Mouse (Mus musculus): ENCODE measurements around the gene Olfr651.
A peak's percentile ranks its signal among the peaks of the same experiment; 100 is the strongest.
"Not testable (repeated sequence)": the region's sequence is repeated elsewhere in the genome, so short reads cannot be mapped to it uniquely, and the experiment has no call there.

Olfr651 gene

DNA sequence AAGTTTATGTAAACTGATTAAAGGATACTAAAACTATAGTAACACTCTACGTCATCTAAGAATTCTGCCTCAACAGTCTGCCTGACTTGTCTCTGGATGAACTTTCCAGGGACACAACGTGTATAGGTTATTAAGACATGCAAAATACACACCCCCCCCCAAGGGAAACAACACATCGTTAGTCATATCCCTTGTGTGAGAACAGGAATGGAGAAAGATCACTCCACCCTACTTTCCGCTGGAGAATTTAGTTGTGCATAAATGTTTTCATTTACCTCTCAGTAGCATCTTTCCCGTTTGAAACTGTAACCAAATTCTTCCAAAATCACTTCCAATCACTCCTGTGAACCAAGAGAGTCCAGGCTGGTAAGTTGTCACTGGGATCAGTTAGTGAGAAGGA is at the start of gene Olfr651:
TSS of gene Olfr651 (plus strand) at position 301 of the 400 bp plus-strand sequence.
- no peak for DNase-seq (ENCODE audit: low spot score)

GRCm38 (mm10) chr7:104501186-104501585 is 48.7 kb upstream of the Olfr651 start:
- not testable (repeated sequence) for DNase-seq (ENCODE audit: low spot score)

DNA sequence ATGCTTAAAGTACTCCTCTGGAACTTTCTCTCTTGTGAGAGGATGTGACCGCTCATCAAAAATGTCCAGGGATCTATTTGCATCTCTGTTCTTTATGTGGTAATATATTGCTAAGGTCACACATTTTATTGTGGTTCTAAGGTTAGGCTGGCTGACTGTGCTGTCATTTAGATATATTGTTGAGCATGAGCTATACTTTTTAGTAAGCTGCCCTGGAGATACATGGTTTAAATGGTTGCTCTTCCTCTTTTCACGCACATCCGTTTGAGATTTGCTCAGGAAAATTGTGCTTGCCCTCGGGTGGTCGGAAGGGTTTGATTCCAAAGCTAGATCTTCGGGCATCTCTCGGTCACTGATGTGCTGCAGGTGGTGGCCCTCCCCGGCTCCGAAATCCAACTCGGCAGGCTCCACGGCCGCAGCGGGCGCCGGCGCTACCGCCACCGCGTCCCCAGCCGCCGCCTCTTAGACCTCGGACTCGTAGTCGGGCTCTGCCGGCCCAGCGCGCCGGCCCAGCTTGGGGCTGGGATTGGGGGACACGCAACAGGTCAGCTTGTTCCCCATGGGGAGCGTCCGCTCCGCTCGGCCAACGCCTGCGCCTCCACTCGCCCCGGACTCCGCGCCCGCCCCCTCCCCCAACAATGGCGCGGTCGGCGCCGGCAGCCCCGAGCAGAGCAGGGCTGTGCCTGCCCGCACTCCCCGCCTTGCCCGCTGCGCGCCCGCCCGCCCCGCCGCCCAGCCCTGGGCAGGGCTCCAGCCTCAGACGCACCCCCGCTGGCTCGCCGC is 48.2 kb upstream of the Olfr651 start:
- DNase-seq (ENCODE audit: low spot score): no peak

- not testable (repeated sequence) for DNase-seq (ENCODE audit: low spot score)
Measured at GRCm38 (mm10) chr7:104507421-104508065, 42.4 kb upstream of the Olfr651 start, which contains the start of gene Trim30d. Trim30d (minus strand) TSS chr7:104507849.

DNA sequence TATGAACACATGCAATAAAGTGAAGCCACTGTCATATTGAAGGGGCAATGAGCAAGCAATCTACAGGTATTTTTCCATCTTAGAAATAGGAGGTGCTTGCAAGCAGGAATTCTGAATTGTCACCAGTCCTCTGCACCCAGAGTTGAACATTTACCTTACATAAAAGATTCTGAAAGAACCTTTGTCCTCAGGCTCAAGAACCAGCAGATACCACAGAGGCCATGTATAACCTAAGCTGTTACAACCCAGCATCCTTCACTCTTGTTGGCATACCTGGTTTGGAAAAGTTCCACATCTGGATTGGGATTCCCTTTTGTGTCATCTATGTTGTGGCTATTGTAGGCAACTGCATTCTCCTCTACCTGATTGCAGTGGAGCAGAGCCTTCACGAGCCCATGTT is 2.8 kb downstream of the Olfr651 start:
- peak; percentile 2 for DNase-seq (ENCODE audit: low spot score)

DNA sequence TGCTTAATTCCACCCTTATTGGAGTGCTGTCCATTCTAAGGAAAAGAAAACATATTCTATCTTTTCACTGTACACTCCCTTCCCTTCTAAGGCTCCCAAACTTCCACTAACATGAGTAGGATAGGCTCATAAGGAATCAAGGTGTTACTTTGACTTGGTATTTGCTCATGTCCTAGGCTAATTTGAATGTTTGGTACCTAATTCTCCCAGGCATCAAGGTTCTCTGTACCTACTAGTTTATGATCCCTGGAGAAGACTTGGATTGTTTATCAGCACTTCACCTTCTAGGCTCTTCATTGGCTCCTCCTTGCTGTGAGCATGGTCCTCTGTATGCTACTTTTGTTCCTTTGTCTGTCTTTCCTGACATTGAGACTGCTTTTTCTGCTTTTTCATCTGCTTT is 10.7 kb downstream of the Olfr651 start, which contains the start of gene Olfr652:
TSS of gene Olfr652 (plus strand) at position 301 of the 400 bp plus-strand sequence.
- no peak for DNase-seq (ENCODE audit: low spot score)

GRCm38 (mm10) chr7:104577014-104577413 is 27.1 kb downstream of the Olfr651 start, which contains the start of gene Olfr653:
Olfr653 (plus strand) TSS chr7:104577314.
- DNase-seq (ENCODE audit: low spot score): no peak

DNA sequence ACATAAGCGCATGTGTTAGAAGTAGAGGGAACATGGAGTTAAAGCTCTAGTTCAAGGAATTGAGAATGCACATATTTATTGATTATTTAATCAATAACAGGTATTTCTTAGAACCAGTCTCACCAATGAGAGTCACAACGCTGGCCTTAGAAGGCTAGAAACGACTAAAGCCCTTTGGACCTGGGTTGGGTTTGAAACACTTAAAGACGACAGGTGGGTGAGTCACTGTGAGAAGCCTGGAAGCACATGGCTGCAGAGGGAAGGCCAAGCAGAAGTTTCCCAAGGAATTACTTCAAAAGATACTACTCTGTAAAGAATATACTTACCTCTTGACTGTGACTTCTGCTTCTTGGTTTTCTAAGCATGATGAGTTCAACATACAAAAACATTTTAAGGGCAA is 30.9 kb downstream of the Olfr651 start:
- DNase-seq (ENCODE audit: low spot score): no peak

DNA sequence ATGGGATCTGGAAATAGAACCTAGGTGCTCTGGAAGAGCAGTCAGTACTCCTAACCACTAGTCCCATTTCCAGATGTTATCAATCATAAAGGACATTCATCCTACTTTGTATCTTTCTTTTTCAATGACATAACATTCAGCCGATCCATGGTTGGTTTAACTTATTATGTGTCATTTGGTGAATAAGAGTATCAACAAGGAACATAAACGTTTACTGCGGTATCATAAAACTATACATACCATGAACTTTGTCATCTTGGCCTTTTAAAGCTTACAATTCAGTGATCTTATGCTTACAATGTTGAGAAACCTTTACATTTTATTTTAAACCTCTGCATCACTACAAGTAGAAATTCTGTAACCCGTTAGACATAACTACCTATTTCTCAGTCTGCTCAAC is 31.5 kb downstream of the Olfr651 start:
- DNase-seq (ENCODE audit: low spot score): no peak

- no peak for DNase-seq (ENCODE audit: low spot score)
Measured at GRCm38 (mm10) chr7:104586725-104587124, 36.8 kb downstream of the Olfr651 start, which contains the start of gene Olfr654. Olfr654 (plus strand) TSS chr7:104587025.

DNA sequence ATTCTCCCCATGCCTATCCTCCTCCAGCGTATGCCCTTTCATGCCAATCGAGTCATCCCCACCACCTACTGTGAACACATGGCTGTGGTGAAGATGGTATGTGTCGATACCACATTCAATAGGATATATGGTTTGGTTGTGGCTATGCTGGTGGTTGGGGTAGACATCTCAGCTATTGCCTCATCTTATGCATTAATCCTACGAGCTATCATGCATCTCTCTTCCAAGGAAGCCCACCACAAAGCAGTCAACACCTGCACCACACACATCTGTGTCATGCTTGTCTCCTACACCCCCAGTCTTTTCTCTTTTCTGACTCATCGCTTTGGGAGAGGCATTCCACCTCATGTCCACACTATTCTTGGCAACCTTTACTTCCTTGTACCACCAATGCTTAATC is 38.3 kb downstream of the Olfr651 start:
- DNase-seq (ENCODE audit: low spot score): no peak

DNA sequence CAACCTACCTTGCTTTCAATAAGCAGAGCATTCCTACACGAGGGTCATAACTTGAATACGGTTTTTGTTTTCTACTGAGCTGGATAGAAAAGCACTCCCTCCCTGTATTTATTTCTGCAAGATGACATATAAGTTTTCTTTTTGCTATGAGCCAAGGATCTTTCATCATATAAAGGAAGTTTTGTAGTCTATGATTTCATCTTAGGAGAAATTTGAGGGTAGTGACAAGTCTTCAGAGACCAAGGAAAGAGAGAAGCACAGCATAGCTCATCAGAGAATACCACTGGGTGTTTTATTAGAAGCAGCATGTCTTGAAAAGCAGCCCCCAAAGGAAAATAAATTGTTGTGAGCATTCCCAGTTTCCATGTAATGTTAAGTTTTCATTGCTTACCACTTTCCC is 51.7 kb downstream of the Olfr651 start, which contains the start of gene Olfr655:
TSS of gene Olfr655 (minus strand) at position 101 of the 400 bp plus-strand sequence.
- DNase-seq (ENCODE audit: low spot score): no peak

- DNase-seq (ENCODE audit: low spot score): no peak
Measured at GRCm38 (mm10) chr7:104603173-104603572, 53.2 kb downstream of the Olfr651 start.

Data from MN1 (cell line).